Mouse (Mus musculus): ENCODE results near the gene Arl11. TPM values are rescaled to one million over a fixed set of nuclear protein-coding genes. Genes with fewer than 3 reads are reported as not detected.

Gene Arl11
- polyA plus RNA-seq, 1 experiment from 2014 or later: 0.23 TPM

DNA sequence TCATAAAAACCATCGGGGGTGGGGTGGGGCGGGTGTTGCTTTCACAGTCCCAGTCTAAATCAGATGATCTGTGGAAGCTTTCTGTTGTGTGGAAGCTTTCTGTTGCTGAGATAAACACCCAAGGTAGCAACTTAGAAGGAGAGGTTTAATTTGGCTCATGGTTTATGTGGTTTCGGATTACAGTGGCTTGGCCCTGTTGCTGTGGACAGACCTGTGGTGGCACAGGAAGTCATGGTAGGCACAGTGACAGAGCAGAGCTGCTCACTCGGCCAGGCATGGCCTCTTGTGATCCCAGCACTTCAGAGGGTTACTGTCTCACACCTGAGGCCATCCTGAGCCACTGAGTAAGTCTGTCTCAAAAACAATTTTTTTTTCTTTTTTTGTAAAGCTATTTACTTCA lies 29.8 kb downstream of the Arl11 start:
- Histone ChIP-seq H3K27ac (replicated peaks; ENCODE audit: low read depth, low read length) (no peak overlapping the region), H3K4me3 (ENCODE audit: low read depth, low read length) (no peak overlapping the region), H3K36me3 (ENCODE audit: control insufficient read depth, insufficient read depth, low read length) (no peaks in the 10 kb centered on the region; the same call in 1 of the 2 replicates), H3K4me2 (ENCODE audit: low read depth, severe bottlenecking) (no peak overlapping the region), H3K27me3 (ENCODE audit: control insufficient read depth, insufficient read depth, low read length) (no peaks in the 10 kb centered on the region), H3K4me1 (ENCODE audit: control insufficient read depth, insufficient read depth, low read length) (no peaks in the 10 kb centered on the region), H3K9ac (ENCODE audit: low read length) (no peak overlapping the region), H3K9me3 (ENCODE audit: control insufficient read depth, low read length) (no peaks in the 10 kb centered on the region)
- no peak for ATAC-seq (ENCODE audit: insufficient number of reproducible peaks, low FRiP score, low TSS enrichment, low read depth)
- no peak for DNase-seq (ENCODE audit: low spot score)
- 64% methylated on average over 4 of the region's 4 CpGs for WGBS

DNA sequence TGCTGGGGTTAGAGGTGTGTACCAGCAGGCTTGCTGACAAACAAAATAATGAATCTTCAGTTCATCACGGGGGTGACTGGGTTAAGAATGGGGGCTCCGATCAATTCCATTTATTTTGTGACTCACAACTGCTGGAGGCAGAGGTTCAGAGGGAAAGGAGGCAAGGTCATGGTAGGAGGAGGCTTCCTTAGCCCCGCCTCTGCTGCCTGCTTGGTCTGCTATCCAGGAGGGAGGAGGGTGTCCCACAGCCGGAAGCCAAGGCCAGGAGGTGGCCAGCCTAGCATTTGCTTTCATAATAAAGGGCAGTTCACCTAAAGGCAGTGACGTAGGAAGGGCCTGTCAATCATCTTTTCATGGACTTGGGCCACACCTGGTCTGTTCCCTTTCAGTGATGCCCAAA lies 35.0 kb downstream of the Arl11 start:
- DNase-seq (ENCODE audit: low spot score) (no peak), ATAC-seq (ENCODE audit: insufficient number of reproducible peaks, low FRiP score, low TSS enrichment, low read depth) (no peak)
- Histone ChIP-seq H3K4me1 (ENCODE audit: control insufficient read depth, insufficient read depth, low read length) (no peaks in the 10 kb centered on the region), H3K36me3 (ENCODE audit: control insufficient read depth, insufficient read depth, low read length) (no peaks in the 10 kb centered on the region; the same call in 1 of the 2 replicates), H3K9ac (ENCODE audit: low read length) (no peak overlapping the region), H3K27me3 (ENCODE audit: control insufficient read depth, insufficient read depth, low read length) (no peaks in the 10 kb centered on the region), H3K4me2 (ENCODE audit: low read depth, severe bottlenecking) (no peak overlapping the region), H3K9me3 (ENCODE audit: control insufficient read depth, low read length) (no peaks in the 10 kb centered on the region), H3K4me3 (ENCODE audit: low read depth, low read length) (no peak overlapping the region), H3K27ac (replicated peaks; ENCODE audit: low read depth, low read length) (no peak overlapping the region)
- 74% methylated on average over 5 of the region's 5 CpGs for WGBS

DNA sequence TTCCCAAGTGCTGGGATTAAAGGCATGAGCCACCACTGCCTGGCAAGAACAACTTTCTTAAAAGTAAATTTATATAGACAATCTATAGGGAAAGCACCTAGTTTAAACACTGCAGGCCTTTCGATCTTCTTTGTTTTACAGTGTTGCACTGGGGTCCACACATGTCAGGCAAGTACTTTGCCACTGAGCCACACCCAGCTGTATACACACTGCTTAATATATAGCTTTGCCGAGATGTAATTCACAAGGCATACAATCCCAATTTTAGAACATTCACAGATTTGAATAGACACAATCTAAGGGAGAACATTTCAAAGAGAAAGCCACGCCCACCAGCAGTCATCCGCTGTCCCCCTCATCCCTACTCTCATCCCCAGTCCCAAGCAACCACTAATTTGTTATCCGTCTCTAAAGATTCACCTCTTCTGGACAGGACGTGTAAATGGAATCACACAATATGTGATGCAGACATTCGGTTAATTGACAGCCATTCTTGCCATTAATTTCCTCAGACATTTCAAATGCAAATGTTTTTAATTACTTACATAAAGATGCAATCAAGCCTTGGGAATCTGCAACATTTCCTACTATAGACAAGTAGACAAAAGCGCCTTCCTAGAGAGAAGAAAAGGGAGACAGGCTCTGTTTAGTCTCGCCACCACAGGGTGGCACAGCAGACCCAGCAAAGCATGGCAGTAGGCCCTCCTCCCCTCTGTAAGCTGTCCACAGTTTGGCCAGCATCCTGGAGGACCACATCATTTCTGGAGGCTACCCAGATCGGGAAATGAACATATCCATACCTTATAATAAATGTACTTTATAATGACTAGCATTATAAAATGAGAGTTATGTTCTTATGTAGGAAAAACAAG lies 37.5 kb downstream of the Arl11 start:
- Histone ChIP-seq H3K27ac (replicated peaks; ENCODE audit: low read depth, low read length) (no peak overlapping the region), H3K27me3 (ENCODE audit: control insufficient read depth, insufficient read depth, low read length) (no peaks in the 10 kb centered on the region), H3K9me3 (ENCODE audit: control insufficient read depth, low read length) (no peaks in the 10 kb centered on the region), H3K36me3 (ENCODE audit: control insufficient read depth, insufficient read depth, low read length) (no peaks in the 10 kb centered on the region), H3K4me1 (ENCODE audit: control insufficient read depth, insufficient read depth, low read length) (no peaks in the 10 kb centered on the region), H3K9ac (ENCODE audit: low read length) (no peak overlapping the region), H3K4me3 (ENCODE audit: low read depth, low read length) (no peak overlapping the region), H3K4me2 (ENCODE audit: low read depth, severe bottlenecking) (no peak overlapping the region)
- 87% methylated on average over 10 of the region's 10 CpGs for WGBS
- DNase-seq (ENCODE audit: low spot score) (no peak), ATAC-seq (ENCODE audit: insufficient number of reproducible peaks, low FRiP score, low TSS enrichment, low read depth) (no peak)

DNA sequence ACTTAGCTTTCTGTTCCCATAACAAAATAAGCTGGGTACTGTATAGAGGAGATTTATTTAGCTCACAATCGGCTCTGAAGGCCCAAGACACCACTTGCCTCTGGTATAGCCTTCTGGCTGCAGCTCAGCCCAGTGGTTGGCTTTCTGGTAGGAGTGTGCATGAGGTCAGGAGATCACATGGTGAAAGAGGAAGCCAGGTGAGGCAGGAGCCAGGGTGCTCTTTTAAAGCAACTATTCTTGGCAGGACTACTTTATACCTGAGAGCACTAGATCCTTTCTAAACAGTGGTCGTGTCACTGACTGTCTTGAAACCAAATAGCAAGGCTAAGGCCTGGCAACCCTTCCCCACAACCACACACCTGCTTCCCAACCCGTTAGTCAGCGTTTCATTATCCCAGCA lies 40.3 kb downstream of the Arl11 start:
- Histone ChIP-seq H3K36me3 (ENCODE audit: control insufficient read depth, insufficient read depth, low read length) (no peaks in the 10 kb centered on the region), H3K4me2 (ENCODE audit: low read depth, severe bottlenecking) (no peak overlapping the region), H3K27me3 (ENCODE audit: control insufficient read depth, insufficient read depth, low read length) (no peaks in the 10 kb centered on the region), H3K9me3 (ENCODE audit: control insufficient read depth, low read length) (no peaks in the 10 kb centered on the region), H3K9ac (ENCODE audit: low read length) (no peak overlapping the region), H3K27ac (replicated peaks; ENCODE audit: low read depth, low read length) (no peak overlapping the region), H3K4me1 (ENCODE audit: control insufficient read depth, insufficient read depth, low read length) (no peaks in the 10 kb centered on the region), H3K4me3 (ENCODE audit: low read depth, low read length) (no peak overlapping the region)
- ATAC-seq (ENCODE audit: insufficient number of reproducible peaks, low FRiP score, low TSS enrichment, low read depth): no peak
- WGBS: 85% methylated on average over 4 of the region's 4 CpGs
- no peak for DNase-seq (ENCODE audit: low spot score)

DNA sequence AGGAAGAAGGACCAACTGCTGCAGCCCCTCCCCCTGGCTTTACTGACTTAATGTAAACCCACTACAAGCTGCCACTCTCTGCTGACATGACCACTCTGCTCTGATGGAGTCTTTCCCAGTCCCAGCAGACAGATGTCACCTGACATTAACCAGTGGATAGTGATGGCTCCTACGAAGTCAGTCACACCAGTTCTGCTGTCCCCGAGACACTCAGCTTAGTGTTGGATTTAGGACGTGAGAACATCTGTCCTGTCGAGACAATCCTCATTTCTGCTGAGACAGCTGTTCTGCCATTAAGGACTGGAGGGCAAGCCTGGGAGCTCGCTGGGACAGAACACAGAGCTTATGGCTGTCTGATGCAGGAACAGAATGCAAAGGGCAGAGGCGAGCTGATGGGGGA lies 41.3 kb downstream of the Arl11 start:
- ATAC-seq (ENCODE audit: insufficient number of reproducible peaks, low FRiP score, low TSS enrichment, low read depth) (no peak), DNase-seq (ENCODE audit: low spot score) (no peak)
- no peak overlapping the region for H3K27ac ChIP-seq (replicated peaks; ENCODE audit: low read depth, low read length)
- H3K9me3 ChIP-seq (ENCODE audit: control insufficient read depth, low read length): no peaks in the 10 kb centered on the region
- 61% methylated on average over 6 of the region's 6 CpGs for WGBS
- H3K36me3 ChIP-seq (ENCODE audit: control insufficient read depth, insufficient read depth, low read length): no peaks in the 10 kb centered on the region
- H3K4me2 ChIP-seq (ENCODE audit: low read depth, severe bottlenecking): no peak overlapping the region
- no peaks in the 10 kb centered on the region for H3K4me1 ChIP-seq (ENCODE audit: control insufficient read depth, insufficient read depth, low read length)
- no peaks in the 10 kb centered on the region for H3K27me3 ChIP-seq (ENCODE audit: control insufficient read depth, insufficient read depth, low read length)
- H3K9ac ChIP-seq (ENCODE audit: low read length): no peak overlapping the region
- H3K4me3 ChIP-seq (ENCODE audit: low read depth, low read length): no peak overlapping the region

DNA sequence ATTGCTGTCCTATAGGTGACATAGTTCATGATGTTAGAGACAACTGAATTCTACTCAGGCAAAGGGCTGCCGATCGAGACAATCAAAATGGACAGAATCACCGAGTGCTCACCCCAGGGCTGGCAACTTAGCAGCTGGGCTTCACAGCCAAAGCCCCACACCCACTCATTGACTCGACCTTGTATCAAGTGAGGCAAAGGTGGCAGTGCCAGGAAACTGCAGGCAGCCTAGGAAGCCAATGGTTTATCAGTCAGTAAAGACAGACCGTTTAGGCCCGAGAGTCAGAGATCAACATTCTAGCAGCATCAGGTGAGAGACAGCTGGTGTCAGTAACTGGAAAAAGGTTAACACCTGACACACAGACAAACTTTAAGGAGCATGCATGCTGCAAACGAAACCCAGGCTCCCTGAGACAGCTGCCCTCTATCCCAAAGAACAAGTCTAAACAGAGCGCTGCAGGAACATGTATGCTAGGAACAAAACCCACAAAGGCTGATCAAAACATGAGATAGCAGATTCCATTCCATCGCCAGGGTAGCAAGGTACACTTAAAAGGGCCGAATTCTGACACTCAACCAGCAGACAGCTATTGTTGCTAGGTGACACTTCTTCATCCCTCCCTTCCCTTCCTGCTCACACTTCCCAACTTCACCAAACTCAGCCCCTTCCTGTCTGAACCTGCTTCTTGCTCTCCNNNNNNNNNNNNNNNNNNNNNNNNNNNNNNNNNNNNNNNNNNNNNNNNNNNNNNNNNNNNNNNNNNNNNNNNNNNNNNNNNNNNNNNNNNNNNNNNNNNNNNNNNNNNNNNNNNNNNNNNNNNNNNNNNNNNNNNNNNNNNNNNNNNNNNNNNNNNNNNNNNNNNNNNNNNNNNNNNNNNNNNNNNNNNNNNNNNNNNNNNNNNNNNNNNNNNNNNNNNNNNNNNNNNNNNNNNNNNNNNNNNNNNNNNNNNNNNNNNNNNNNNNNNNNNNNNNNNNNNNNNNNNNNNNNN lies 45.0 kb downstream of the Arl11 start:
- no peak for ATAC-seq (ENCODE audit: insufficient number of reproducible peaks, low FRiP score, low TSS enrichment, low read depth)
- Histone ChIP-seq H3K4me1 (ENCODE audit: control insufficient read depth, insufficient read depth, low read length) (no peaks in the 10 kb centered on the region), H3K36me3 (ENCODE audit: control insufficient read depth, insufficient read depth, low read length) (no peaks in the 10 kb centered on the region), H3K27me3 (ENCODE audit: control insufficient read depth, insufficient read depth, low read length) (no peaks in the 10 kb centered on the region), H3K4me3 (ENCODE audit: low read depth, low read length) (no peak overlapping the region), H3K27ac (replicated peaks; ENCODE audit: low read depth, low read length) (no peak overlapping the region), H3K9ac (ENCODE audit: low read length) (no peak overlapping the region), H3K4me2 (ENCODE audit: low read depth, severe bottlenecking) (no peak overlapping the region), H3K9me3 (ENCODE audit: control insufficient read depth, low read length) (no peaks in the 10 kb centered on the region)
- 77% methylated on average over 10 of the region's 10 CpGs for WGBS
- no peak for DNase-seq (ENCODE audit: low spot score)

DNA sequence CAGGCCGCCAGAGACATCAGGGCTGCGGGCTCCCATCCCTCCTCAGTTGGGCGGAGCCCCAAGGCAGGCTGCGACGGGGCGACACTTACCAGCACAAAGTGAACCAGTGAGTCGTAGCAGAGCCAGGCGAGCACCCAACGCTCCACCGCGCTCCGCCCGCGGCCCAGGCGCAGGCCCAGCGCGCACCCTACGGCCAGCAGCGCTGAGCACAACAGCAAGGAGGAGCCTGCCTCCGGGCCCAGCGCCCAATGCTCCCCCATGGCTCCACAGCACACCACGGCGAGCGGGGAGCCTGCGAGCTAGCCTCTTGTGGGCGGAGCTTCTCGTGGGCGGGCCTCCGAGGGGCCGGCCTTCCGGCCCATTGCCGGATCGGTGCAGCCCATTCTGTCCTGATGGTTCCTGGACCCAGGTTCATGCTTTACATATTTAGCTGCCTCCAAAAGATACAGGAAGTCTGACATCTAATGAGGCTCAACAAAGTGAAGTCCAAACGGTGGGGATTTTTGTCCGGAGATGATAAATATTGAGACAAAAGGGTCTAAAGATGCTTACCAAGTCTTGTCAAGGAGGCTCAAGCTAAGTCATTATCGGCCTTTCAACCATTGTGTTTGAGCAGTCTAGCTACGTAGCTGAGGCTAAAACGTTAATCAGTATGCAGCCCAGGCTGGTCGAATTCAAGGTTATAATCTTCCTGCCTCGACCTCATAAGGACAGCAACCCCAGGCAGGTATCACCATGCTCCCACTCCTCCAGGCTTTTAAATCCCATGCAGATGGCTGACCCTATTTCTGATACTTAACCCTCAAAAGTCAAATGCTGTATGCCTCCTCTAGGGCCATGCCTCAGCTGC lies 50.8 kb downstream of the Arl11 start, which contains the start of gene Ebpl:
Gene Ebpl, minus strand, starts transcription at position 309 of the 850 bp plus-strand sequence.
- peak within 1 kb of the TSS; percentile 81 for H3K9ac ChIP-seq (ENCODE audit: low read length)
- no peak within 1 kb of the TSS; the same call in 1 of the 2 replicates for H3K27ac ChIP-seq (replicated peaks; ENCODE audit: low read depth, low read length)
- no peaks in the 10 kb centered on the region for H3K36me3 ChIP-seq (ENCODE audit: control insufficient read depth, insufficient read depth, low read length)
- peak; percentile 93 for ATAC-seq (ENCODE audit: insufficient number of reproducible peaks, low FRiP score, low TSS enrichment, low read depth)
- H3K4me3 ChIP-seq (ENCODE audit: low read depth, low read length): peak within 1 kb of the TSS; percentile 68
- 2% methylated on average over 40 of the region's 40 CpGs for WGBS
- no peaks in the 10 kb centered on the region for H3K9me3 ChIP-seq (ENCODE audit: control insufficient read depth, low read length)
- DNase-seq (ENCODE audit: low spot score): peak; percentile 89
- peaks cover 3% of the 10 kb centered on the region; the same call in 1 of the 2 replicates for H3K4me1 ChIP-seq (ENCODE audit: control insufficient read depth, insufficient read depth, low read length)
- H3K27me3 ChIP-seq (ENCODE audit: control insufficient read depth, insufficient read depth, low read length): no peaks in the 10 kb centered on the region
- H3K4me2 ChIP-seq (ENCODE audit: low read depth, severe bottlenecking): peak within 1 kb of the TSS; percentile 49

All from limb, embryonic 11.5 days (tissue).